11 mouse cellular contexts compared by ENCODE assay signal in genomic region chr17:63607021-63607751, GRCm38 (mm10).
A peak's percentile ranks its signal among the peaks of the same experiment; 100 is the strongest.
DNase-seq lines count a peak whose midpoint lies in the region; ATAC-seq lines count a peak whose summit lies in the region.
"Had no signal": no experiment of that assay in that cellular context is flagged by ENCODE, and none has a peak within 500 bp of the region (broad histone marks: within the 10 kb centered on the region; RNA-seq: fewer than 3 reads in every experiment).

No protein-coding gene starts in this region.

- WGBS in midbrain, embryonic 16.5 days: 14% methylated on average over 7 of the region's 7 CpGs

- H3K27me3 ChIP-seq in midbrain, embryonic 16.5 days (ENCODE audit: control insufficient read depth, insufficient read depth, low read depth, low read length): no peaks in the 10 kb centered on the region

- H3K9ac ChIP-seq in midbrain, embryonic 16.5 days (ENCODE audit: low read depth, low read length): no peak overlapping the region
- H3K9ac ChIP-seq: lung, embryonic 14.5 days had no signal

- H3K4me3 ChIP-seq in midbrain, embryonic 16.5 days (ENCODE audit: low read depth, low read length): no peak overlapping the region
- H3K4me3 ChIP-seq: erythroblast, embryonic 14.5 days had no signal

- no peaks in the 10 kb centered on the region for H3K9me3 ChIP-seq in midbrain, embryonic 16.5 days (replicated peaks; ENCODE audit: control insufficient read depth, low read length, poor library complexity, severe bottlenecking)

- no peak for ATAC-seq in midbrain, embryonic 16.5 days
- ATAC-seq in megakaryocyte-erythroid progenitor cell, adult 5-6 weeks (replicated peaks; ENCODE audit: low FRiP score, low TSS enrichment, poor library complexity, severe bottlenecking): no peak
- ATAC-seq: inflammation-experienced regulatory T-cells, adult 6 months had no signal

- peak overlapping the region; percentile 10; the same call in 1 of the 2 replicates for H3K27ac ChIP-seq in midbrain, embryonic 16.5 days (ENCODE audit: low read length)

- DNase-seq in lung, postnatal 36 days: peak; percentile 23
- DNase-seq in lung, postnatal 10 days: no peak
- peak; percentile 71 to 76 for DNase-seq in cerebellum, adult 18-20 months
- peak; percentile 64 to 69 for DNase-seq in cerebellum, postnatal 25 days
- DNase-seq in adrenal gland, postnatal 25 days: no peak
- DNase-seq: heart, adult 18-20 months; lung, embryonic 14.5 days had no signal

- no peaks in the 10 kb centered on the region for H3K36me3 ChIP-seq in midbrain, embryonic 16.5 days (ENCODE audit: control insufficient read depth, insufficient read depth, low read length)

- no peak overlapping the region for H3K4me2 ChIP-seq in midbrain, embryonic 16.5 days (ENCODE audit: low read length)
- H3K4me2 ChIP-seq: lung, embryonic 14.5 days had no signal

- 0 out of 2 replicates have a peak, but pooled peaks cover 2% of the 10 kb centered on the region for H3K4me1 ChIP-seq in midbrain, embryonic 16.5 days (ENCODE audit: control insufficient read depth, insufficient read depth, low read length)

Comparison
In these comparisons a context has a peak if more than half of its experiments do, and no peak if none do; other contexts are left out.
1. DNase-seq: peak in lung, postnatal 36 days (single experiment), cerebellum, adult 18-20 months (2 of 2) and cerebellum, postnatal 25 days (2 of 2); none in lung, postnatal 10 days (single experiment) and adrenal gland, postnatal 25 days (single experiment).